Mouse (Mus musculus): ENCODE measurements around the gene Gm21721. TPM values are rescaled to one million over a fixed set of nuclear protein-coding genes. Genes with fewer than 3 reads are reported as not detected.

Gm21721 gene
- total RNA-seq (2023): not detected

GRCm38 (mm10) chrY:9202090-9202489 is at the start of gene Gm21721:
Gm21721 (minus strand) TSS chrY:9202190.

Other genes with a start within 250 kb of the Gm21721 start
- not detected for gene Gm21292, start 68.3 kb downstream of the Gm21721 start, total RNA-seq (2023)
- gene Gm21812, start 145.0 kb upstream of the Gm21721 start, total RNA-seq (2023): not detected
- not detected for gene Gm21874, start 214.0 kb upstream of the Gm21721 start, total RNA-seq (2023)